Mouse (Mus musculus): ENCODE measurements at regions not wholly inside any gene's neighbourhood (a gene's known extent, or its start where the extent isn't known, plus 50 kb on each side); places are given as distances from the start of the nearest gene placed in this dataset.

DNA sequence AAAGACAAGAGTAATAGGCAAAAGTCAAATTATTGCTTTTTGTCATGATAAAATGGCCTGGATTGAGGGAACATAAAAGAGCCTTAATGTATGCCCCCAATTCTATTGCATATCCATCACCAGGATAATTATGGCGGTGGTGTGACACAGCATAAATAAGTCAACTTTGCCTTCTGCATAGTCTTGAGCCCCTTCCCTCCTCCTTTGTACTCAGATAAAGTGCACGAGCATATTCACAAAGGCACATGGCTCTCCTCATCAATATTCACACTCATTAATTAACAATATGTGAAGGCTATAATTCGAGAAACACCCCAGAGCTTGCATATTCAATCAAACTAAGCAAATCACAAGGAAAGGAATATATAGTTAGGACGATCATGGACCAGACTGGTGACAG, 619.5 kb downstream of the Nedd1 start:
- TF ChIP-seq USF1 (IDR thresholded peaks at IDR 0.05; ENCODE audit: low read depth): no peak
- TF ChIP-seq CTCF (IDR thresholded peaks at IDR 0.05; ENCODE audit: control insufficient read depth, insufficient read depth, insufficient read length): no peak
- no peak for TF ChIP-seq MAX (IDR thresholded peaks at IDR 0.05)
- TF ChIP-seq FOSL1 (IDR thresholded peaks at IDR 0.05; ENCODE audit: insufficient read depth, low read length, poor library complexity, severe bottlenecking): no peak
- no peak for TF ChIP-seq MYOG (IDR thresholded peaks at IDR 0.05; ENCODE audit: control insufficient read depth, extremely low read depth, insufficient read length)
